12 mouse cellular contexts compared by ENCODE assay signal in genomic region chr2:181713749-181714148, GRCm38 (mm10). TPM values are rescaled to one million over a fixed set of nuclear protein-coding genes. Genes with fewer than 3 reads are reported as not detected.
A peak's percentile ranks its signal among the peaks of the same experiment; 100 is the strongest.
DNase-seq lines count a peak whose midpoint lies in the region; ATAC-seq and TF ChIP-seq lines count a peak whose summit lies in the region.
"Had no signal": no experiment of that assay in that cellular context is flagged by ENCODE, and none has a peak within 500 bp of the region (broad histone marks: within the 10 kb centered on the region; RNA-seq: fewer than 3 reads in every experiment).

No protein-coding gene starts in this region.

- intact Hi-C loops in gastrocnemius, adult 2 months (cut with DNase I), result no loop called here

- H3K9me3 ChIP-seq in hindbrain, embryonic 13.5 days, result no peaks in the 10 kb centered on the region
- no peaks in the 10 kb centered on the region for H3K9me3 ChIP-seq in midbrain, embryonic 14.5 days (ENCODE audit: control insufficient read depth, low read length)

- H3K4me3 ChIP-seq in hindbrain, embryonic 13.5 days, result 0 out of 2 replicates have a peak overlapping the region, but pooled peaks have one; percentile 5
- peak overlapping the region; percentile 54 for H3K4me3 ChIP-seq in midbrain, embryonic 14.5 days (replicated peaks; ENCODE audit: low read depth, low read length)
- no peak overlapping the region for H3K4me3 ChIP-seq in gastrocnemius, adult 2 months

- H3K36me3 ChIP-seq in hindbrain, embryonic 13.5 days, result peaks cover 7% of the 10 kb centered on the region
- peaks cover 9% of the 10 kb centered on the region for H3K36me3 ChIP-seq in midbrain, embryonic 14.5 days (ENCODE audit: control insufficient read depth, insufficient read depth, low read length)

- peak; percentile 39 for DNase-seq in R1 (ENCODE audit: low read depth, low spot score)
- peak; percentile 92 for DNase-seq in brain, embryonic 14.5 days (ENCODE audit: low read depth)
- DNase-seq in midbrain, embryonic 14.5 days, result peak; percentile 85
- no peak for DNase-seq in kidney, adult 8-10 months
- no peak for DNase-seq in ovary, postnatal 14 days (ENCODE audit: low spot score)
- no peak for DNase-seq in gastrocnemius, adult 2 months

- peak overlapping the region; percentile 88 for H3K4me2 ChIP-seq in hindbrain, embryonic 13.5 days
- H3K4me2 ChIP-seq in midbrain, embryonic 14.5 days (ENCODE audit: low read length), result peak overlapping the region; percentile 73

- H3K27me3 ChIP-seq in hindbrain, embryonic 13.5 days, result no peaks in the 10 kb centered on the region
- H3K27me3 ChIP-seq in midbrain, embryonic 14.5 days (ENCODE audit: control insufficient read depth, insufficient read depth, low read length), result no peaks in the 10 kb centered on the region

- TF ChIP-seq POLR2A in brain, embryonic 14.5 days (IDR thresholded peaks at IDR 0.05; ENCODE audit: borderline replicate concordance, extremely low read depth, insufficient read depth, insufficient read length, poor library complexity, severe bottlenecking), result no peak

- no peak for TF ChIP-seq CTCF in brain, embryonic 14.5 days (IDR thresholded peaks at IDR 0.05; ENCODE audit: borderline replicate concordance, extremely low read depth, insufficient read depth, insufficient read length)
- TF ChIP-seq CTCF in gastrocnemius, adult 2 months (IDR thresholded peaks at IDR 0.05), result no peak

- 53% methylated on average over 1 of the region's 1 CpGs for WGBS in hindbrain, embryonic 13.5 days
- 16% methylated on average over 1 of the region's 1 CpGs for WGBS in midbrain, embryonic 14.5 days

- peaks cover 49% of the 10 kb centered on the region for H3K4me1 ChIP-seq in hindbrain, embryonic 13.5 days (replicated peaks)
- peaks cover 41% of the 10 kb centered on the region for H3K4me1 ChIP-seq in midbrain, embryonic 14.5 days (ENCODE audit: control insufficient read depth, insufficient read depth, low read length)

- peak overlapping the region; percentile 96 for H3K27ac ChIP-seq in hindbrain, embryonic 13.5 days
- peak overlapping the region; percentile 94 for H3K27ac ChIP-seq in midbrain, embryonic 14.5 days (replicated peaks; ENCODE audit: low read depth, low read length)
- no peak overlapping the region for H3K27ac ChIP-seq in gastrocnemius, adult 2 months
- H3K27ac ChIP-seq: liver, embryonic 14.5 days; stomach, postnatal 0 days had no signal

- H3K9ac ChIP-seq in hindbrain, embryonic 13.5 days, result peak overlapping the region; percentile 83
- peak overlapping the region; percentile 59; the same call in 1 of the 2 replicates for H3K9ac ChIP-seq in midbrain, embryonic 14.5 days (replicated peaks; ENCODE audit: low read length)
- H3K9ac ChIP-seq: liver, embryonic 14.5 days had no signal

- peak; percentile 71 for ATAC-seq in hindbrain, embryonic 13.5 days (ENCODE audit: low FRiP score)
- ATAC-seq in midbrain, embryonic 14.5 days (ENCODE audit: low FRiP score, low TSS enrichment), result peak; percentile 70
- ATAC-seq: intestine, postnatal 0 days; Patski had no signal

RNA-seq across cellular contexts. Expression of gene Oprl1, which starts 1.1 kb away (rescaled TPM):
- 91.7 and 102 TPM in 2 replicates for polyA plus RNA-seq in brain, embryonic 14.5 days (2012; rRNA removed)
- 79.2 and 83.9 TPM in 2 replicates for polyA plus RNA-seq in hindbrain, embryonic 13.5 days (2015; fragmentation: Nextera tagmentation; extraction: Ambion mirVana)
- polyA plus RNA-seq in midbrain, embryonic 14.5 days (2014; fragmentation: Nextera tagmentation; extraction: Ambion mirVana), result 105 and 110 TPM in 2 replicates
- total RNA-seq in gastrocnemius, adult 2 months (2021), result not detected
- total RNA-seq: gastrocnemius, postnatal 4 days had no signal
- polyA plus RNA-seq: Patski had no signal

RNA-seq across cellular contexts. Expression of gene Lkaaear1, which starts 15.5 kb away (rescaled TPM):
- polyA plus RNA-seq in brain, embryonic 14.5 days (2012; rRNA removed), result not detected in 2 replicates
- not detected in 2 replicates for polyA plus RNA-seq in hindbrain, embryonic 13.5 days (2015; fragmentation: Nextera tagmentation; extraction: Ambion mirVana)
- polyA plus RNA-seq in midbrain, embryonic 14.5 days (2014; fragmentation: Nextera tagmentation; extraction: Ambion mirVana), result not detected in 2 replicates
- not detected for total RNA-seq in gastrocnemius, adult 2 months (2021)
- total RNA-seq: gastrocnemius, postnatal 4 days had no signal
- polyA plus RNA-seq: intestine, postnatal 0 days; liver, embryonic 14.5 days; Patski; stomach, postnatal 0 days had no signal

RNA-seq across cellular contexts. Expression of gene Rgs19, which starts 20.0 kb away (rescaled TPM):
- 75.9 and 87.7 TPM in 2 replicates for polyA plus RNA-seq in brain, embryonic 14.5 days (2012; rRNA removed)
- polyA plus RNA-seq in hindbrain, embryonic 13.5 days (2015; fragmentation: Nextera tagmentation; extraction: Ambion mirVana), result 43.6 and 44.4 TPM in 2 replicates
- polyA plus RNA-seq in midbrain, embryonic 14.5 days (2014; fragmentation: Nextera tagmentation; extraction: Ambion mirVana), result 57.0 and 72.9 TPM in 2 replicates
- 1 to 10 TPM; 2.7 to 2.8 TPM for total RNA-seq in gastrocnemius, adult 2 months (2021)

RNA-seq across cellular contexts. Expression of gene Tcea2, which starts 33.6 kb away (rescaled TPM):
- polyA plus RNA-seq in brain, embryonic 14.5 days (2012; rRNA removed), result 55.9 and 82.2 TPM in 2 replicates
- 36.0 and 42.4 TPM in 2 replicates for polyA plus RNA-seq in hindbrain, embryonic 13.5 days (2015; fragmentation: Nextera tagmentation; extraction: Ambion mirVana)
- 37.4 and 44.9 TPM in 2 replicates for polyA plus RNA-seq in midbrain, embryonic 14.5 days (2014; fragmentation: Nextera tagmentation; extraction: Ambion mirVana)
- total RNA-seq in gastrocnemius, adult 2 months (2021), result 1 to 10 TPM; 6.9 to 7.6 TPM

RNA-seq across cellular contexts. Expression of gene Sox18, which starts 42.3 kb away (rescaled TPM):
- polyA plus RNA-seq in brain, embryonic 14.5 days (2012; rRNA removed), result 26.8 and 31.6 TPM in 2 replicates
- polyA plus RNA-seq in hindbrain, embryonic 13.5 days (2015; fragmentation: Nextera tagmentation; extraction: Ambion mirVana), result 19.1 and 20.2 TPM in 2 replicates
- polyA plus RNA-seq in midbrain, embryonic 14.5 days (2014; fragmentation: Nextera tagmentation; extraction: Ambion mirVana), result 10.6 and 16.3 TPM in 2 replicates
- 10 to 100 TPM; 10.4 to 15.3 TPM for total RNA-seq in gastrocnemius, adult 2 months (2021)

Comparison
In these comparisons a context has a peak if more than half of its experiments do, and no peak if none do; other contexts are left out.
1. DNase-seq: peak in R1 (single experiment), brain, embryonic 14.5 days (single experiment) and midbrain, embryonic 14.5 days (single experiment); none in kidney, adult 8-10 months (0 of 2), ovary, postnatal 14 days (single experiment) and gastrocnemius, adult 2 months (single experiment).